Mouse (Mus musculus) gonadal fat pad, adult 2 months (tissue): ENCODE measurements around the gene Ino80b. TPM values are rescaled to one million over a fixed set of nuclear protein-coding genes. Genes with fewer than 3 reads are reported as not detected.
A peak's percentile ranks its signal among the peaks of the same experiment; 100 is the strongest.

Experiments used
- DNase-seq: peaks from one replicate; pipeline ENCODE4 v3.0.0-alpha.2; 2012; ENCODE audit warnings: low read depth
- polyA plus RNA-seq: library from polyadenylated mRNA; depleted of rRNA; stranded (reverse); fragments of >200 nt; gene quantifications from 2 replicates; pipeline ENCODE4 v1.2.3, GENCODE M21; 2012; rRNA removed

Ino80b gene
- polyA plus RNA-seq, 1 experiment, result 17.1 TPM

DNA sequence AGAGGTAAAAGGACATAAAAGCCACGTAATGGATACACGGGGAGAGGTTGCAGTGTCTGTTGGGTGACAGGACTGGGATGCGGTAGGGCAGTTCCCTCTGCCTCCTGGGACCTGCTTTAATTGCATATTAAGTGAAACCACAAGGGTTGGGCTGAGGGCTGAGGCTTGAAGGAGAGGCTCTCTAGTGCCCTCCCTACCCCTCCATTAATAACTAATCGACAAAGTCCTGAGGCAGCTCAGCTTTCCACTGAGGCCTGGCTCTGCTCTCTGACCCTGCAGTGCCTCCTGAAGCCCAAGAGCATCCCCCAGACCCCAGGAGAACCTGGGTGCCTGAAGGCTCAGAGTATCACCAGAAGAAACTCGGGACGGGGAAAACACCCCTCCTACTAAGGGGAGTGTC, 40.8 kb downstream of the Ino80b start:
- no peak for DNase-seq

DNA sequence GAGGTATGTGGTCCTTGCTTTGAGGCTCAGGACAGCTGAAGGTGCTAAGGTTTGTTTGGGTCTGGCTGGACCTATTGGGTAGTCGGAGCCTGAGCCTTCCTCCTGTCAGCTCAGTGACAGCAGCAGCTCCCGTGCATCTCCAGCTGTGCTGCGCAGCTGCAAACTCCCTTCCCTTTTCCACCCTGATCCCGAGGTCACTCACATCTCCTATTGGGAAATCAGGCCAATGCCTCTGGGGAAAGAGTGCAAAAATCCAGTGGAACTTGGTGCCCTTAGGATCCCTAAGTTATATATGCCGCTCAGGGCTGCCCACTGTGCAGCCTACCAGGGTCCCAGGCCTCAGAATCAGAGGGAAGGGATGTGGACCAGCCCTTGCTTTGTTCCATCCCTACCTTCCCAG, 41.7 kb downstream of the Ino80b start:
- no peak for DNase-seq

DNA sequence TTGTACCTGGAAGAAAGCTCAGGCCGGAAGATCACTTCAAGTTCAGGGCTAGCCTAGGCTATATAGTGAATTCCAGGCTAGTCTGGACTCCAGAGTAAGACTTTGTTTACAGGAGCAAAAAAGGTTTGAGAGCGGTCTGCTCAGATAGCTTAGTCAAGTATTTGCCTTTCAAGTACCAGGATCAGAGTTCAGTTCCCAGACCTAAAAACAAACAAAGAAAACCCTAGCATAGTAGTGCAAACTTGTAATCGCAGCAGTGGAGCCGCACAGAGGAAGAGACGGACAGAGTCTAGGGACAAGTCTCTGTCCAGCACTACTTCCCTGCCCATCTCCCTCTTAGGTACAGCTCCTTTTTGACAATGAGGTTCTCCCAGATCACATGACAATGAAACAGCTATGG, 45.0 kb downstream of the Ino80b start:
- DNase-seq, result no peak

DNA sequence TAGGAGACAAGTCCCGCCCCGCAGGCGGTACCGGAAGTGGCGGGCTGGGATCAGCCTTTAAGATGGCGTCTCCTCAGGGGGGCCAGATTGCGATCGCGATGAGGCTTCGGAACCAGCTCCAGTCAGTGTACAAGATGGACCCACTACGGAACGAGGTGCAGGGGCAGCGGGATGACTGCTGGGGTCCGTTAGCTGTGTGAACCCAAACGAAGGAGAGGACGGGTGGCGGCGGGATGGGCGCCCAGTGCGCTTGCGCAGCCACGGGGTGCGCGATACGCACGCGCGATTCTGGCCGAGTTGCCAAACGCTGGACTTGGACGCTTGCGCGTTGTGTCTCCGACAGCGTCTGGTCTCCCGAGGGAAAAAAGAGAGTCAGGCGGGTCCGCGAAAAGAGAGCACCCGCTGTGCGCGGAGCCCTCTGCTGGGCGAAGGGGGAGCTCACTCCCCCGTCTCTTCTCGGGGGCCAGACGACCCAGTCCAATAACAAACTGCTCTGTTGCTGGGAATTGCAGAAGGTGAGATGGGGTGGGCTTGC, 46.8 kb downstream of the Ino80b start:
- peak; percentile 60 for DNase-seq

DNA sequence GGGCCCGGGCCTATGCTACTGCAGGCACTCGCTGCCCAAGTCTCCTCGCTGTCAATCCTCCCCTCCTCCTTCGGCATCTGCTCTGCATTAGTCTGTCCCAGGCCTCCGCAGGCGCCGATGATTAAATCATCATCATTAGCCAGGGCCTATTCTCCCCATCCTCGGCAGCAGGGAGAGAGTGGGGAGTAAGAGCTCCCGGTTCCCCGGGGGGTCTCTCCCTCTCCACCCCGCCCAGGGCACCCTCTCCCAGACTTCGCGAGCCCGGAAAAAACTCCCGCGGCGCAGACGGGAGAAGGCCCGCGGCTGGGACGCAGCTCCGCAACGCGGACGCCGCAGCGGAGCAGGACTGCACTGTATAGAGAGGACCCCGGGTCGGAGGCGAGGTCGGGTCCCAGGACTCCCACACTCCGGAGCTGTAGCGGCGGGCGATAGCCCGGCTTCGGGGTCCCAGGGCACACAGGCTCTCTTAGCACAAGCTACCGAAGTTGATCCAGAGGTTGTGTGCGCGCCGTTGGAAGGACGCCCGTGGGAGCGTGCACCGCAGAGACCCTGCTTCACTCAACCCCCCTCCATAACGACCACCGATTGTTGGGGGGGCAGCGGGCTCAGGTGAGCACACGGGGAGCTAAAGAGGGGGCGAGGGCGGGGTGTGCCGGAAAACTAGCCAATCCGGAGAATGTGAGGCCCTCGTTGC, 47.5 kb downstream of the Ino80b start, which contains the start of gene Pcgf1:
Gene Pcgf1, plus strand, starts transcription at position 240 of the 694 bp plus-strand sequence.
- DNase-seq, result no peak

DNA sequence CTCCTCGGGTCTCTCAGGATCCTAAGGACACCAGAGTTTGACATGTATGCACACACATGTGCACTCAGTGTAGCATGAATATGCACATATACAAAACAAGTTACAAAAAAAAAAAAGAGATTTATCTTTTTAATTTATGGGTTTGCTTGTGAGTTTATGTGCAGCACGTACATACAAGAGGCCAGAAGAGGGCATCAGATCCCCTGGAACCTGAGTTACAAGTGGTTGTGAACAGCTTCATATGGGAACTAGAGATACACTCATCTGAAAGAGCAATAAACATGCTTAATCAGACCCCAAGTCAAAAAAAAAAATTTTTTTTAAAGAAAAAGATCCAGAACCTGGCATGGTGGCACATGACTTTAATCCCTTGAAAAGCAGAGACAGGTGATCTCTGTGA, 50.3 kb downstream of the Ino80b start:
- no peak for DNase-seq

Other genes starting within 250 kb of the Ino80b start
- gene Sema4f, start 185.7 kb downstream of the Ino80b start, polyA plus RNA-seq, result 0.62 and 0.66 TPM in 2 replicates
- 3.7 and 4.2 TPM in 2 replicates for gene M1ap, start 178.5 kb downstream of the Ino80b start, polyA plus RNA-seq
- gene Dok1, start 92.0 kb downstream of the Ino80b start, polyA plus RNA-seq, result 26.9 and 28.3 TPM in 2 replicates
- gene Loxl3, start 91.3 kb downstream of the Ino80b start, polyA plus RNA-seq, result 9.8 and 12.1 TPM in 2 replicates
- 269 and 309 TPM in 2 replicates for gene Aup1, start 70.9 kb downstream of the Ino80b start, polyA plus RNA-seq
- gene Htra2, start 70.2 kb downstream of the Ino80b start, polyA plus RNA-seq, result 38.5 and 44.7 TPM in 2 replicates
- 1.3 and 1.4 TPM in 2 replicates for gene Dqx1, start 67.6 kb downstream of the Ino80b start, polyA plus RNA-seq
- gene Tlx2, start 55.1 kb downstream of the Ino80b start, polyA plus RNA-seq, result not detected in 2 replicates
- 15.8 and 23.1 TPM in 2 replicates for gene Pcgf1, start 47.6 kb downstream of the Ino80b start, polyA plus RNA-seq
- 1.9 and 2.5 TPM in 2 replicates for gene Lbx2, start 39.1 kb downstream of the Ino80b start, polyA plus RNA-seq
- gene Ccdc142, start 23.8 kb downstream of the Ino80b start, polyA plus RNA-seq, result 5.8 and 6.5 TPM in 2 replicates
- 4.0 and 4.4 TPM in 2 replicates for gene Gm42688, start 23.8 kb downstream of the Ino80b start, polyA plus RNA-seq
- 71.5 and 89.4 TPM in 2 replicates for gene Mrpl53, start 16.4 kb downstream of the Ino80b start, polyA plus RNA-seq
- 55.3 and 56.3 TPM in 2 replicates for gene Mogs, start 9.9 kb downstream of the Ino80b start, polyA plus RNA-seq
- gene Wbp1, start 3.9 kb downstream of the Ino80b start, polyA plus RNA-seq, result 187 and 193 TPM in 2 replicates
- gene Rtkn, start 10.0 kb upstream of the Ino80b start, polyA plus RNA-seq, result 30.2 and 41.3 TPM in 2 replicates
- gene Wdr54, start 31.0 kb upstream of the Ino80b start, polyA plus RNA-seq, result 2.9 and 3.6 TPM in 2 replicates
- gene 1700003E16Rik, start 31.0 kb upstream of the Ino80b start, polyA plus RNA-seq, result 2.7 and 4.4 TPM in 2 replicates
- gene Dctn1, start 40.5 kb upstream of the Ino80b start, polyA plus RNA-seq, result 101 and 114 TPM in 2 replicates
- 0.96 and 2.3 TPM in 2 replicates for gene Slc4a5, start 94.4 kb upstream of the Ino80b start, polyA plus RNA-seq
- gene Mthfd2, start 200.5 kb upstream of the Ino80b start, polyA plus RNA-seq, result 37.8 and 49.5 TPM in 2 replicates
- gene Mob1a, start 200.6 kb upstream of the Ino80b start, polyA plus RNA-seq, result 39.3 and 41.2 TPM in 2 replicates
- gene Bola3, start 223.7 kb upstream of the Ino80b start, polyA plus RNA-seq, result 20.1 and 20.2 TPM in 2 replicates